Mouse (Mus musculus) testis, postnatal 14 days (tissue): ENCODE results near the gene Ugt1a7c.

Experiments
- DNase-seq: peaks from one replicate; pipeline ENCODE4 v3.0.0; 2021; ENCODE audit warnings: low spot score

Gene Ugt1a7c

DNA sequence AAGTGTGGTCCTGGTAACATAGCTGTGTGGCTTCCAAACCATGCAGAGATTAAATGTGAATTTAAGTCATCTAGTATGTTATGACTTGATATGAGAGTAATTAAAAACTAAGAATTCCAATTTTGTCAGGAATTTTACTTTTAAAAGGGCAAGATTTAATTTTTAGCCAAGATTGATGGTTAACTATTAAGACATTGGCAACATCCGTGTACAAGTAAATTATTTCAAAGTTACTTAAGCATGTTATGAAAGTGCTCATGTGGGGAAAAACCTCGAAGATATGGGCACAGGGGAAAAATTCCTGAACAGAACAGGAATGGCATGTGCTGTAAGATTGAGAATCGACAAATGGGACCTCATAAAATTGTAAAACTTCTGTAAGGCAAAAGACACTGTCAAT is 102.6 kb downstream of the Ugt1a7c start:
- DNase-seq = no peak

DNA sequence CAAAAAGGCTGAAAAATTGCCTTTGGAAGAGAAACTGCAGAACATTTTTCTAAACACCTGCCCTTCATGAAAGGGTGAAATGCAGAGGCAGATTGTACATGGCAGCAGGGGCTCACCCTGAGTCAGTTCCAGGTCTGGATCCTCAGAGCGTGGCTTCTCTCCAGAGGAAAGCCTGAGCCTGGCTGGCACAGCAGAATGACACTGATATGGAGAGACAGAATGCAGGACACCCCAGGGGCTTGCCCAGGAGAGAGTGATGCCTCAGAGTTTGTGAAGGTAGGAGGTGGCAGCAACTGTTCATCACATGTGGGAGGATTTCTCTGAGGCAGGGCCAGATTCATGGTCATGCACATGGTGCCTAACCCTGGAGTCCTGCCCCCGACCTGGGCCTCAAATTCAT is 105.1 kb downstream of the Ugt1a7c start:
- DNase-seq = no peak

DNA sequence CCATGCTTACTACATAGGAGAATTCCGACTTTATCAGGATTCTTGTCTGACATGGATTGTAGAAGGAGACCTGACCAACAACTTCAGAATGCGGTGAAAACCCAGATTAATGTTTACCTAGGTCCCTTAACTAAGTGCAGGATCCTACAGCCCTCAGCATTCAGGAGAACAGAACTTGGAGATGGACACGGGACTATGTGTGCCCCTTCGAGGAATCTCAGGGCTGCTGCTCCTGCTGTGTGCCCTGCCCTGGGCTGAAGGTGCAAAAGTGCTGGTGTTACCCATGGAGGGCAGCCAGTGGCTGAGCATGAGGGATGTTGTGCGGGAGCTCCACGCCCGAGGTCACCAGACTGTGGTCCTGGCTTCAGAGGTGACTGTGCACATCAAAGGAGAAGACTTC is 105.6 kb downstream of the Ugt1a7c start, which contains the start of gene Ugt1a2:
TSS of gene Ugt1a2 (plus strand) at position 146 of the 400 bp plus-strand sequence.
- no peak for DNase-seq

DNA sequence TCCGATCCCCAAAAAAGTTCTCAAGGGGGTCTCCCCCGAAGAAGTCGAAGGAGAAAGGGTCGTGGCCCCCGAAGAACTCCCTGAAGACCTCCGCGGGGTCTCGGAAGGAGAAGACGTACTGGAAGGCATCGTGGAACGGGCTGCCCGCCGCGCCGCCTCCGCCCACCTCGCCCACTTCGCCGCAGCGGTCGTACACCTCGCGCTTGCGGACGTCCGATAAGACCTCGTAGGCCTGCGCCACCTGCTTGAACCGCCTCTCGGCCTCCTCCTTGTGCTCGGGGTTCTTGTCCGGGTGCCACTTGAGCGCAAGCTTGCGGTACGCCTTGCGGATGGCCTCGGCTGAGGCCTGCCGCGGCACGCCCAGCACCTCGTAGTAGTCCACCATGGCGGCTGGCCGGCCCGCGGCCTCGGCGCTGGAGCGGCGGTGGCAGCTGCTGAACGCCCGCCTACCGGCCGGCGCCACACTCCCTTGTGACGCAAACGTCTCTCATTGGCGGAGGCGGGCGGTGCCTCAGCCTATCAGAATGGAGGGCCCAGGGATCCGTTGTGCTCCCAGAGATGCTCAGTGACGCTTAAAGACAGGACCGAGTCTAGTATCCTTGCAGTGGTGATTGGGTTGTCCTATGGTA is 110.5 kb downstream of the Ugt1a7c start, which contains the start of gene Dnajb3:
TSS of gene Dnajb3 (minus strand) at position 489 of the 629 bp plus-strand sequence.
- DNase-seq = peak; percentile 92

DNA sequence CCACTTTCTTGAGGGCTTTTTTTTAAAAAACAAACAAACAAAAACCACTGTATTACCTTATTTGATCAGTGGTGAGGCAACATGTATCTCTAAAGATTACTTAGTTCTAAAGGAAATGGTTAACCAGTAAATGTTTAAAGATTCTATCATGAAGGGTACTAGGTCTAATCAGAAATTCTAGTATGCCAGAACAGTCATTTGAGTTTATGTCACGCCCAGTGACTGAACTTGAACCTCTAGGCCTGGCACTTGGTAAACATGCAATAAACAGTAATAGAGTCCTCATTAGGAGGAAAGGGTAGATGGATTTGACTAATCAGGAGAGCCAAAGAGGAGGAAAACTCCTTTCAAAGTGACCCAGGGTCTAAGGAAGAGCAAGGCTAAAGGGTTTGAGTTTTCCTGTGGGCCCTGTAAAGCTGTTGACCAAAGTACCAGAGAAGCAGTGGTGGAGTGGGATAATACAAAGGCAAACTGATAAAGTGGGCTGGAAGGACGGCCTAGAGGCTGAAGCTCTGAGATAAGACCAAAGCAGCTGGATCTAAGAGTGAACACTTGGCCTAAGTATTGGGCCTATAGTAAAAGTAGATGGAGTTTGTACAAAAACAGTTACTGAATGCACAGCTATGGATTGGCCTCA is 112.1 kb downstream of the Ugt1a7c start:
- DNase-seq = no peak

DNA sequence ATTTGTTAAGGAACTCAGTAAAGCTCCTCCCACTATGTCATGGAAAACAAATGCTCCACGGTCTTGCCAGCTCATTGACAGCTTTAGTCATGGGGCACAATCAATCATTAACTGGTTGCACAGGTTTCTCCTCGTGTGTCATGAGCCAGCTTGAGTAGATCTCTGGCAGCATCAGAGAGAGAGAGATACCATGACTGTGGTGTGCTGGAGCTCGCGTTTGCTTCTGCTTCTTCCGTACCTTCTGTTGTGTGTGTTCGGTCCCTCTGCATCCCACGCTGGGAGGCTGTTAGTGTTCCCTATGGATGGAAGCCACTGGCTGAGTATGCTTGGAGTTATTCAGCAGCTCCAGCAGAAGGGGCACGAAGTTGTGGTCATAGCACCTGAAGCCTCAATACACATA is 117.0 kb downstream of the Ugt1a7c start, which contains the start of gene Ugt1a1:
TSS of gene Ugt1a1 (plus strand) at position 148 of the 400 bp plus-strand sequence.
- DNase-seq = peak; percentile 8

DNA sequence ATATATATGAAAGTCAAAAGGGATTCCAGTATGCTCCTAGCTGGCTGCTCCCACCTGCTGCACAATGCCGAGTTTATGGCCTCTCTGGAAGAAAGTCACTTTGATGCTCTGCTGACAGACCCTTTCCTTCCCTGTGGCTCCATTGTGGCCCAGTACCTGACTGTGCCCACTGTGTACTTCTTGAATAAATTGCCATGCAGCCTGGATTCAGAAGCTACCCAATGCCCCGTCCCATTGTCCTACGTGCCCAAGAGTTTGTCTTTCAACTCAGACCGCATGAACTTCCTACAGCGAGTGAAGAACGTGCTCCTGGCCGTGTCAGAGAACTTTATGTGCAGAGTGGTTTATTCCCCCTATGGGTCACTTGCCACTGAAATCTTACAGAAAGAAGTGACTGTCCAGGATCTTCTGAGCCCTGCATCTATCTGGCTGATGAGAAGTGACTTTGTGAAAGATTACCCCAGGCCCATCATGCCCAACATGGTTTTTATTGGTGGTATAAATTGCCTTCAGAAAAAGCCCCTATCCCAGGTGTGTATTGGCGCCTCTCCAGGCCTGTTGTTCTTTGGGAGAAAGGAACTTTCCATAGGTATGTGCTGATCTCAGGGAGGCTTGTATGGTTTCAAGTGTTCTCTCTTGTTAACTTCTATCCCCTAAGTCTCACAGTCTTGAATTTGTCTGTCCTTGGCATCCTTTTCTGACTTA is 117.6 kb downstream of the Ugt1a7c start:
- peak; percentile 9 for DNase-seq

DNA sequence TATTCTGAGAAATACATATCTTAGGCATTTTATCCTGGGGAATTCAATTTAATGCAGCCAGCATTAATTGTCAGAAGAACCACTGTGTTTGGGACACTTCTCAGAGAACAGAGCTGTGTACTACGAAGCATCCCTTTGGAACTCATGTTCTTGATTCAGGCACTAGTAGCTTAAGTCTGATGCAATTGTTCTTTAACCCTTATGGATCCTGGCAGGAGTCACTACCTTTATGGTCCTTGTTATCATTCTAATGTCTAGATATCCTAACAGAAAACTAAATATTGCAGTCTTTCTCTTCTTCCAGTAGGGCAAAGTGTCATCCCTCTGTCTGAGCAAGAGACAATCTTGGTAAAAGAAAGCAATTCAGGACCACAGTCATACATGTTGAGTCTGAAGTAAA is 118.2 kb downstream of the Ugt1a7c start:
- DNase-seq = no peak

DNA sequence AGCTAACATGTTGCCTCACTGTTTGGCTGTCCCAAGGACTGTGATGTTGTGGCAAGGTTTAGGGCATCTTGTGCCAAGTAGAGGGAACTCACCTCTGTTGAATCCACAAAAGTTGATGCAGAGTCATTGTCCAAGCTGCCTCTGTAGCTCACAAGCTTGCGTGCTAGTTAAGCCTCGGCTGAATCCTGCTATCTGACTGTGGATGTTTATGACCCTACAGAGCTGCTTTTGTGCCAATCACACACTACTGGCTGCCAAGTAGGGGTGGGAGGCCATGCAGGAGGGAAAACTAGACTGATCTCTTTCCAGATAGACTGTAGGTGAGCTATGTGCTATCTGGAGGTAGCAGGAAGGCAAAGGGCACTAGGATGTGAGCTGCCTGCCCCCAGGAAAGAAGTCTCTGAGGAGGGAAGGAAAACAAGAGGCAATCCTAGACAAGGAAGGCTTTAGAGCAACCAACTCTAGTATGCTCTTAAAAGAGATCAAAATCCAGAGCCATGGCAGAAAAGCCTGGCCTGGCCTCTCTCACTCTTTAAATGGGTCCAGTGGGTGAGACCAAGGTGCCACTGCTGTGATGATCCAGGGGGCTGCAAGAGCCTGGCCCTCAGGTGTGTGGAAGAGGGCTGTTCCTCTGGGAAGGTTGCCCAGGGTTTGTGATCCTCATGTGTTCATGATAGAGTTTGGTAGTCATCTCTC is 119.1 kb downstream of the Ugt1a7c start:
- DNase-seq = peak; percentile 12

DNA sequence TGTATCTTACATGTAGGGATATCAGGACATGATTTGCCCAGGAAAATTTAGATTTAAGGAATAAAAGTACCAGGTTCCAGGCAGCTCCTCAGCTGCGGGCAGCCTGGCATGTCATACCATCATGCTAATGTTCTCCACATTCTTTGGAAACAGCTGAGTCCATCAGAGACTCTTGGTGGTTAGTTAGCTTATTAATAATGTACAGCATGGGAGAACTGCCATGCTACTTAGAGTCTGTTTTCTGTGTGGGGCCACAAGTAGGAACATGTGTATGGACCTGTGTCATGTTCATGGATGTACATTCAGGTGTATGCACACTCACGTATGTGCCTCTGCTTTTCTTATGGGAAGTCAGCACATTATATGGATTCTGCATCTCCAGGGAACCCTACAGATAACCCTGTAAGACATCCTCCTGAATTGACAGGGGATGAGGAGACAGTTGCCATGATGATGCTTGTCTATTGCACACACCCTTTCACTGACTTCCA is 119.6 kb downstream of the Ugt1a7c start:
- no peak for DNase-seq

DNA sequence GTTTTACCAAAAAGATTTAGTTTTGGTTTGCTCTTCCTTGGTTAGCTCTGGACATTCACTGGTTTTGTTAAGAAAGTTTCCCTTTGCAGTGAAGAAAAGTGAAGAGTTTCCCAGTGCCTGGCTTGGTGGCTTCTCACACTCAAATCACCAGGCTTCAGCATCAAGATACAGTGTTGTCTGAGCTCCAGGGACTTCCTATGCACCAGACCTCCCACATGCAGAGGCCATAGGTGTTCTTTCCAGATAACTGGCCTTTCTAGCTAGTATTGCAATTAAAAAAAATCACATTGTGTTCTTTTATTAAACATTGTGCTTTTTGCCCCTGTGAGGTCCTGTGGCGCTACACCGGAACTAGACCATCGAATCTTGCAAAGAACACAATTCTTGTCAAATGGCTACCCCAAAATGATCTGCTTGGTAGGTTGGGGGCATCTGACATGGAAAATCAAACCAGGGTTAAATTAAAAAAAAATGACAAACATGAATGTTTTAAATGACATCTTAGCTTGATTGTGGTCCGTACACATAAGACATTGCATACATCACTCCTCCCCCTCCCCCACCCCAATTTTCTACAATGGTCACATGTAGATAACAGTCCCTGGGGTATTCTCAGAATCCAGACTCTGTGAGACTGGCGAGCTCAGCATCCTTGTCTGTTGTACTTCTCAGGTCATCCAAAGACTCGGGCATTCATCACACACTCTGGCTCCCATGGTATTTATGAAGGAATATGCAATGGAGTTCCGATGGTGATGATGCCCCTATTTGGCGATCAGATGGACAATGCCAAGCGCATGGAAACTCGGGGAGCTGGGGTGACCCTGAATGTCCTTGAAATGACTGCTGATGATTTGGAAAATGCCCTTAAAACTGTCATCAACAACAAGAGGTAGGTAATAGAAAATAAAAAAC is 120.9 kb downstream of the Ugt1a7c start:
- DNase-seq = peak; percentile 9

DNA sequence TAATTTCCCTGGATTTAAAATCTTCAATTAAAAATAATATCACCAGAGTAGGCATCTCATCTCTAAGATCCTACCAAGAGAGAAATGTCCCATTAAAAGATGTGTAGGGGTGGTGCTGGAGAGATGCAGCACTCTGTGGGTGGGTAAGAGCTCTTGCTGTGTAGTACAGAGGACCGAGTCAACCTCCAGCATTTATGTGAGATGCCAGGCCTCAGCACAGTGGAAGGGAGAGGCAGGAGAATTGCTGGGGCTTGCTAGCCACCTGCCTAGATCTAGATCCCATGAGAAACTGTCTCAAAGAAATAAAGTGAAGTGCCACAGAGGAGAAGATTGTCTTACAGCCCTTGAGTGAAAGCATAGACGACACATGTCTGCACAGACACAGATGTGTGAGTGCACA is 121.7 kb downstream of the Ugt1a7c start:
- DNase-seq = no peak

DNA sequence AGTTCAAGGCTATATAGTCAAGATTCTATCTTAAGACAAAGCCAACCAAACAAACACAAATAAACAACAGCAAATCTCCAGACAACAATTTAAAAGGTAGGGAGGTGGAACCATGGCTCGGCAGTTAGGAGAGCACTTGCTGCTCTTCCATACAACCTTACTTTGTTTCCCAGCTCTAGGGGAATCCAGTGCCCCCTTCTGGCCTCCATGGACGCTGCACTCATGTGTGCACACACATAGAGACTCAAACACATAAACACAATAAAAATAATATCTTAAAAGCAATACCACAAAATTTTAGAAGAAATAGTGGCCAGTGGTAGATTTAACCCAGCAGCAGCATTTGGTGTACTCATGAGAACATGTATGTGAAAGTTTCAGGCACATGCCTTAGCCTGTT is 122.3 kb downstream of the Ugt1a7c start:
- no peak for DNase-seq

DNA sequence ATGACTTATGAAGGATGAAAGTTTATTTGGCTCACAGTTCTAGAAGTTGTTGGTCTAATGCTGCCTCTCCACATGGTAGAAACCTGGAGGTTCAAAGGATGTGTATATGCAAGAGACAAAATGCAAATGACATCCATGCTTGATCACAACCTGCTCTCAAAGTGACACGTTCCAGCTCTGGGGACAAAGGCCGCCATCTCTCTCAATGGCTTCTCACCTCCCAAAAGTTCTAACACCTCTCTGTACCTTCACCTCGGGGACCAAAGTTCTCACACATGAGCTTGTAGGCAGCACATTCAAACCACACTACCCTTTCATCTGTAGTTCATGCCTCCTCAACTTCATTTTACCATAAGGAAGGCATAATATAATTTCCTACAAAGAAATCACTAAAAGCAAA is 122.7 kb downstream of the Ugt1a7c start:
- no peak for DNase-seq

DNA sequence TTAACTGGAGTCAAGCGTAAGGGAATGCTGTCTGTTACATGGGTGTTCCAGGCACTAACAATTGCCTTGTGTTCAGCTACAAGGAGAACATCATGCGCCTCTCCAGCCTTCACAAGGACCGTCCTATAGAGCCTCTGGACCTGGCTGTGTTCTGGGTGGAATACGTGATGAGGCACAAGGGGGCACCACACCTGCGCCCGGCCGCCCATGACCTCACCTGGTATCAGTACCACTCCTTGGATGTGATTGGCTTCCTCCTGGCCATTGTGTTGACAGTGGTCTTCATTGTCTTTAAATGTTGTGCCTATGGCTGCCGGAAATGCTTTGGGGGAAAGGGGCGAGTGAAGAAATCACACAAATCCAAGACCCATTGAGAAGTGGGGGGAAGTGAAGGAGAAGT is 123.2 kb downstream of the Ugt1a7c start:
- no peak for DNase-seq

DNA sequence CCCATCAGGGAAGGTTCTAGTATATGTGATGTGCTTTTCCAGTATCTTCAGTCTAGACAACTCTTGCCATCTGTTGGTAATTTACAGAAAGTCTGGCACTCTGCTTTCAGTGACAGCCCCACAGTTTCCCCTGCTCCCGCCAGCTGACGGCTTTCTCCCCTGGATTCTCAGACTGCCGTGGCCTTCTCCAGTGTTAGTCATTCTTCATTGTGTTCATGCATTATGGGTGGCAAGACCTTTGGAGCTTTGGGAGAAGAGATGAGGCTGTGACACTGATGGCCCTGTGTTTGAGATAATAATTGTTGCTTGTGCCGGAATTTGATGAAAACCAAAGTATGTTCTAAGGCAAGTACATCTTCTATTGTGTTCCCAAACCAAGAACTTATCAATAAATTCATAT is 123.7 kb downstream of the Ugt1a7c start:
- DNase-seq = no peak

DNA sequence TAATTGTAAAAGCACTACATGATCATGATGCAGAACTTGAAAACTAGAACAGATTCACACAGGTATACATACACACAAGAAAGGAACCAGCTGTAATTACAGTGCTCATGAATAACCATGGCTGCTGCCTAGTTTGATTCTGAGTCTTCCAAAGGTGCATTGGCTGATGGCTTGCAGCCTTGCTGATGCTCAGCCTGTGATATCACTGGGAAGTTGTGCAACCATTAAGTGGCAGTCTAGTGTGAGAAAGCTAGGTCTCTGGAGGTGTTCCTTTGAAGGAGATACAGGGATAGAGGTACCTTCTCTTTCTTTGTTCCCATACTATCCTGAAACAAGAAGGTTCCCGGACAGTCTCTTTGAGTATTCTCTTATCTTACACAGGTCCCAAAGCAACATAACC is 124.2 kb downstream of the Ugt1a7c start:
- no peak for DNase-seq

DNA sequence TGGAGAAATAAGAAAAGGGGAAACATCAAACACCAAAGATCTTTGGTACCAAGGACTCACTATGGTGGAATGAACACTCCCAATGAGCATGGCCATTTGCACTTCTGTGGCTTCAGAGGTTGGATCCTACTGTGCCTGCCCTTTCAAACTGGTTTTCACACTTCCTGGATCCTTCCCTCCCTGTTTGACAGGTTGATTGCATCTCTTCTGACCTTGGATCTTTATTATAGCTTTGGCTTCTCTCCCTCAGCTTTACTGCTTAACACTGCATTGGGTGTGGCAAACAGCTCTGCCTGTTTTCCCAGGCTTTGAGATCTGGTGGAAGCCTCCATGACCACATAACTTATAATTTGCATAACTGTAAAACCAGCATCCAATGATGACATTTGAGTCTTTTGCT is 125.5 kb downstream of the Ugt1a7c start:
- DNase-seq = no peak

DNA sequence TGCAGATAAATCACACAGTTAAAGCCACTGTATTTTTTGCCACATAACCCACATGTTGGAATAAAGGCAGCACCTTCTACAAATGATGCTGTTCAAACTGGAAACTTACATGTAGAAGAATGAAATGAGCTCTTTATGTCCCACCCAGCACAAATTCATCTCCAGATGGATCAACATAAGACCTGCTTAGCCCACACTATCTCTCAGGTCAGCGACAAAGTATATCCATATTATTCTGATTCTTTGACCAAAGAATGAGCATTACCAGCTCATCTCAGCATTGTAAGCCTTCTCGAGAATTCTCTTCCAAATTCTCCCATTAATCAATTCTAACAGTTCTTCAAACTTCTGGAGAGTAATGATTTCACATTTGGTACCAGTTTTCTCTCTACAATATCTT is 127.4 kb downstream of the Ugt1a7c start:
- DNase-seq = no peak

DNA sequence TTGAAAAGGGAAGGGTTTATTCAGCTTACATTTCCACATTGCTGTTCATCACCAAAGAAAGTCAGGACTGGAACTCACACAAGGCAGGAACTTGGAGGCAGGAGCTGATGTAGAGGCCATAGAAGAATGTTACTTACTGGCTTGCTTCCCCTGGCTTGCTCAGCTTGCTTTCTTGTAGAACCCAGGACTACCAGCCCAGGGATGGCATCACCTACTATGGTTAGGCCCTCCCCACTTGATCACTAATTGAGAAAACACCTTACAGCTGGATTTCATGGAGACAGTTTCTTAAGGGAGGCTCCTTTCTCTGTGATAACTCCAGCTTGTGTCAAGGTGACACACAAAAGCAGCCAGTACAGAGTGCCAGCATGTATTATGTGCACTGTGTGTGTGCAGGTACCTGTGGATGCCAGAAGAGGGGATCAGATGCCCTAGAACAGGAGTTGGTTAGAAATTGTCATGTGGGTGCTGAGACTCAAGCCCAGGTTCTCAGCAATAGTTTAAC is 128.2 kb downstream of the Ugt1a7c start:
- DNase-seq = peak; percentile 12

DNA sequence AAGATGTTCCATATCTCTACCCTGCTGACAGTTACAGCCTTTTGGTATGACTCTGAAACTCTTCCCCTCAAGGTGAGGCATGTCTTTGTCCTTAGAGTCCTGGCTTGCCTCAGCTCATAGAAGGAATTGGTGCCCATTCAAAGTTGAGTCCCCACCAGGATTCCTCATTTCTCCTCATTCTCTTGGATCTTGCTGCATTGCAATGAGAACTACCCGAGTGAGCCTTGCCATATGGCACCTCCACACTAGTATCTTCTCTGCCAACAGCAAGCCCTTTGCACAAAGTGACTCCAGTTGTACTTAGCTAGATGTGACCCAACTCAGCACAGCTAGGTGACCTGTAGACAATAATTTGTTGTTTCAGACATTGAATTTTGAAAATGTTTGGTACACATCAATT is 128.7 kb downstream of the Ugt1a7c start:
- DNase-seq = peak; percentile 18
